Comparison of ENCODE assay signal across 8 mouse cellular contexts in genomic region chr11:98909654-98910053, GRCm38 (mm10). TPM values are rescaled to one million over a fixed set of nuclear protein-coding genes. Genes with fewer than 3 reads are reported as not detected.
DNase-seq lines count a peak whose midpoint lies in the region; ATAC-seq and TF ChIP-seq lines count a peak whose summit lies in the region.

No protein-coding gene starts in this region.

- H3K4me2 ChIP-seq in hindbrain, embryonic 13.5 days: no peak overlapping the region
- peak overlapping the region; percentile 97; the same call in 1 of the 2 replicates for H3K4me2 ChIP-seq in limb, embryonic 14.5 days (replicated peaks; ENCODE audit: low read depth, low read length, severe bottlenecking)

- TF ChIP-seq POLR2A in brain, embryonic 14.5 days (IDR thresholded peaks at IDR 0.05; ENCODE audit: borderline replicate concordance, extremely low read depth, insufficient read depth, insufficient read length, poor library complexity, severe bottlenecking): no peak
- no peak for TF ChIP-seq POLR2A in limb, embryonic 14.5 days (IDR thresholded peaks at IDR 0.05; ENCODE audit: borderline replicate concordance, extremely low read depth, insufficient read depth, insufficient read length)

- 0 out of 2 replicates have a peak overlapping the region, but pooled peaks have one; percentile 3 for H3K27ac ChIP-seq in hindbrain, embryonic 10.5 days
- H3K27ac ChIP-seq in hindbrain, embryonic 13.5 days: no peak overlapping the region
- H3K27ac ChIP-seq in limb, embryonic 14.5 days (replicated peaks; ENCODE audit: low read depth, low read length): no peak overlapping the region

- H3K9ac ChIP-seq in hindbrain, embryonic 13.5 days: no peak overlapping the region
- H3K9ac ChIP-seq in limb, embryonic 14.5 days (ENCODE audit: low read depth, low read length, severe bottlenecking): no peak overlapping the region

- no peak for ATAC-seq in hindbrain, embryonic 13.5 days (ENCODE audit: low FRiP score)
- ATAC-seq in frontal cortex, adult (ENCODE audit: low TSS enrichment): peak; percentile 35; the same call in 1 of the 2 replicates
- ATAC-seq in limb, embryonic 14.5 days (ENCODE audit: low FRiP score, low read depth): no peak

- H3K4me3 ChIP-seq in hindbrain, embryonic 10.5 days: peak overlapping the region; percentile 78
- H3K4me3 ChIP-seq in hindbrain, embryonic 13.5 days: no peak overlapping the region
- peak overlapping the region; percentile 57; the same call in 1 of the 2 replicates for H3K4me3 ChIP-seq in limb, embryonic 14.5 days (replicated peaks; ENCODE audit: low read length)

- no peaks in the 10 kb centered on the region for H3K9me3 ChIP-seq in hindbrain, embryonic 10.5 days
- H3K9me3 ChIP-seq in hindbrain, embryonic 13.5 days: no peaks in the 10 kb centered on the region
- H3K9me3 ChIP-seq in limb, embryonic 14.5 days (ENCODE audit: control insufficient read depth, low read length): no peaks in the 10 kb centered on the region

- peak; percentile 63; the same call in 1 of the 2 replicates for TF ChIP-seq CTCF in brain, embryonic 14.5 days (IDR thresholded peaks at IDR 0.05; ENCODE audit: borderline replicate concordance, extremely low read depth, insufficient read depth, insufficient read length)

- H3K4me1 ChIP-seq in hindbrain, embryonic 10.5 days (replicated peaks): peaks cover 43% of the 10 kb centered on the region
- peaks cover 14% of the 10 kb centered on the region for H3K4me1 ChIP-seq in hindbrain, embryonic 13.5 days (replicated peaks)
- peaks cover 14% of the 10 kb centered on the region for H3K4me1 ChIP-seq in limb, embryonic 14.5 days (ENCODE audit: control insufficient read depth, insufficient read depth, low read length)

- 54% methylated on average over 6 of the region's 6 CpGs for WGBS in hindbrain, embryonic 10.5 days
- WGBS in hindbrain, embryonic 13.5 days: 51% methylated on average over 6 of the region's 6 CpGs
- 42% methylated on average over 6 of the region's 6 CpGs for WGBS in limb, embryonic 14.5 days

- peaks cover 73% of the 10 kb centered on the region for H3K36me3 ChIP-seq in hindbrain, embryonic 10.5 days
- peaks cover 5% of the 10 kb centered on the region; the same call in 1 of the 2 replicates for H3K36me3 ChIP-seq in hindbrain, embryonic 13.5 days
- peaks cover 29% of the 10 kb centered on the region for H3K36me3 ChIP-seq in limb, embryonic 14.5 days (ENCODE audit: control insufficient read depth, insufficient read depth, low read length)

- no peak for DNase-seq in hindbrain, embryonic 10.5 days (ENCODE audit: low spot score)
- peak; percentile 81 for DNase-seq in brain, embryonic 14.5 days (ENCODE audit: low read depth)
- DNase-seq in kidney, adult 18-20 months: peak; percentile 76
- DNase-seq in limb, embryonic 14.5 days (ENCODE audit: low spot score): peak; percentile 82
- DNase-seq in naive thymus-derived CD4-positive, alpha-beta T cell, adult 2 months (ENCODE audit: low read depth): peak; percentile 91
- peak; percentile 81 for DNase-seq in testis, postnatal 10 days (ENCODE audit: low spot score)

- no peaks in the 10 kb centered on the region for H3K27me3 ChIP-seq in hindbrain, embryonic 10.5 days (ENCODE audit: insufficient read depth, poor library complexity, severe bottlenecking)
- H3K27me3 ChIP-seq in hindbrain, embryonic 13.5 days: no peaks in the 10 kb centered on the region
- H3K27me3 ChIP-seq in limb, embryonic 14.5 days (ENCODE audit: control insufficient read depth, insufficient read depth, low read length): no peaks in the 10 kb centered on the region

RNA-seq across cellular contexts. Expression of gene Cdc6, which starts 2.1 kb away (rescaled TPM):
- polyA plus RNA-seq in hindbrain, embryonic 10.5 days (2016; fragmentation: Nextera tagmentation; extraction: Ambion mirVana): 45.3 and 63.7 TPM in 2 replicates
- polyA plus RNA-seq in hindbrain, embryonic 13.5 days (2015; fragmentation: Nextera tagmentation; extraction: Ambion mirVana): 5.9 and 6.0 TPM in 2 replicates
- 4.5 and 6.2 TPM in 2 replicates for polyA plus RNA-seq in brain, embryonic 14.5 days (2012; rRNA removed)
- 13.1 and 15.6 TPM in 2 replicates for polyA plus RNA-seq in limb, embryonic 14.5 days (2012; rRNA removed)
- polyA plus RNA-seq in limb, embryonic 14.5 days (2014; fragmentation: Nextera tagmentation; extraction: Ambion mirVana): 25.2 and 25.8 TPM in 2 replicates

RNA-seq across cellular contexts. Expression of gene Rara, which starts 18.0 kb away (rescaled TPM):
- polyA plus RNA-seq in hindbrain, embryonic 10.5 days (2016; fragmentation: Nextera tagmentation; extraction: Ambion mirVana): 28.4 and 53.7 TPM in 2 replicates
- polyA plus RNA-seq in hindbrain, embryonic 13.5 days (2015; fragmentation: Nextera tagmentation; extraction: Ambion mirVana): 17.1 and 20.3 TPM in 2 replicates
- 8.4 and 14.4 TPM in 2 replicates for polyA plus RNA-seq in brain, embryonic 14.5 days (2012; rRNA removed)
- polyA plus RNA-seq in limb, embryonic 14.5 days (2012; rRNA removed): 39.8 and 57.0 TPM in 2 replicates
- 52.4 and 58.3 TPM in 2 replicates for polyA plus RNA-seq in limb, embryonic 14.5 days (2014; fragmentation: Nextera tagmentation; extraction: Ambion mirVana)

RNA-seq across cellular contexts. Expression of gene Wipf2, which starts 46.2 kb away (rescaled TPM):
- 4.6 and 4.7 TPM in 2 replicates for polyA plus RNA-seq in hindbrain, embryonic 10.5 days (2016; fragmentation: Nextera tagmentation; extraction: Ambion mirVana)
- 5.0 TPM in 2 replicates for polyA plus RNA-seq in hindbrain, embryonic 13.5 days (2015; fragmentation: Nextera tagmentation; extraction: Ambion mirVana)
- 11.0 and 14.7 TPM in 2 replicates for polyA plus RNA-seq in brain, embryonic 14.5 days (2012; rRNA removed)
- polyA plus RNA-seq in limb, embryonic 14.5 days (2012; rRNA removed): 10.5 and 11.4 TPM in 2 replicates
- polyA plus RNA-seq in limb, embryonic 14.5 days (2014; fragmentation: Nextera tagmentation; extraction: Ambion mirVana): 4.7 and 4.9 TPM in 2 replicates
